In the genomic region with DNA sequence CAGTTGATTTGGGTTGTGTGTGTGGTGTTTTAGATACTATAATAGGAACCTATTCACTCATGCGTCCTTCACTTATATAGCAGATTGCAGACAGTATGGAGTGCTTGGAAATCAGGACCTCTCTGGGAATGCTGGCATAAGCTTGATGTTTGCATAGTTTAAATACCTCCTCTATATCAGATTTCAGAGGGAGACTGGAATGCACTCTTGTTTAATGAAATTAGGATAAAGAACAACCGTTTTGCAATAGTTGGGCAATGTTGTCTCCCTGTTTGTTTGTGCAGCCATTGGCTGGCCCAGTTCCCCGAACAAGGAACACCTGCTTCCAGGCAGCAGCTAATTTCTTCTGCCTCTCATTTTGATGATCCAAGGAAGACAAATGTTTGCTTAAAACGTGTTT, we compare ENCODE assay signal across 14 mouse cellular contexts. TPM values are rescaled to one million over a fixed set of nuclear protein-coding genes. Genes with fewer than 3 reads are reported as not detected.
DNase-seq lines count a peak whose midpoint lies in the region; ATAC-seq and TF ChIP-seq lines count a peak whose summit lies in the region.
"Had no signal": no experiment of that assay in that cellular context is flagged by ENCODE, and none has a peak within 500 bp of the region (broad histone marks: within the 10 kb centered on the region; RNA-seq: fewer than 3 reads in every experiment).

No protein-coding gene starts in this region.

- no peak for TF ChIP-seq EP300 in heart, postnatal 0 days (IDR thresholded peaks at IDR 0.05; ENCODE audit: low read depth)

- peak overlapping the region; percentile 32; the same call in 1 of the 2 replicates for H3K27ac ChIP-seq in heart, postnatal 0 days (ENCODE audit: low read depth)
- no peak overlapping the region for H3K27ac ChIP-seq in lung, embryonic 14.5 days (ENCODE audit: low read depth)
- H3K27ac ChIP-seq: limb, embryonic 13.5 days had no signal

- no peaks in the 10 kb centered on the region for H3K9me3 ChIP-seq in heart, postnatal 0 days (replicated peaks; ENCODE audit: control insufficient read depth, low read length)
- H3K9me3 ChIP-seq in lung, embryonic 14.5 days (ENCODE audit: low read depth, low read length), result no peaks in the 10 kb centered on the region
- H3K9me3 ChIP-seq: limb, embryonic 13.5 days had no signal

- WGBS in heart, postnatal 0 days, result 36% methylated on average over 4 of the region's 4 CpGs
- 26% methylated on average over 4 of the region's 4 CpGs for WGBS in lung, embryonic 14.5 days

- no peak overlapping the region for H3K9ac ChIP-seq in heart, postnatal 0 days (replicated peaks; ENCODE audit: low read depth, low read length)
- no peak overlapping the region for H3K9ac ChIP-seq in lung, embryonic 14.5 days
- H3K9ac ChIP-seq: limb, embryonic 13.5 days had no signal

- no peak overlapping the region for H3K4me2 ChIP-seq in heart, postnatal 0 days (ENCODE audit: low read depth, low read length)
- no peak overlapping the region for H3K4me2 ChIP-seq in lung, embryonic 14.5 days
- H3K4me2 ChIP-seq: limb, embryonic 13.5 days had no signal

- peaks cover 64% of the 10 kb centered on the region for H3K36me3 ChIP-seq in heart, postnatal 0 days (replicated peaks; ENCODE audit: control insufficient read depth, insufficient read depth, low read length)
- peaks cover 39% of the 10 kb centered on the region for H3K36me3 ChIP-seq in lung, embryonic 14.5 days (ENCODE audit: insufficient read depth)

- TF ChIP-seq CTCF in heart, postnatal 0 days (IDR thresholded peaks at IDR 0.05; ENCODE audit: low read depth), result no peak
- no peak for TF ChIP-seq CTCF in lung, embryonic 14.5 days (IDR thresholded peaks at IDR 0.05; ENCODE audit: low read depth)

- no peak overlapping the region for H3K4me3 ChIP-seq in heart, postnatal 0 days (ENCODE audit: low read depth, low read length)
- H3K4me3 ChIP-seq in lung, embryonic 14.5 days (ENCODE audit: low read depth, low read length), result no peak overlapping the region
- H3K4me3 ChIP-seq: limb, embryonic 13.5 days had no signal

- peaks cover 40% of the 10 kb centered on the region for H3K4me1 ChIP-seq in heart, postnatal 0 days (ENCODE audit: control insufficient read depth, insufficient read depth)
- peaks cover 28% of the 10 kb centered on the region for H3K4me1 ChIP-seq in lung, embryonic 14.5 days (ENCODE audit: insufficient read depth)

- no peak for DNase-seq in heart, postnatal 0 days (ENCODE audit: low spot score)
- DNase-seq in heart, postnatal 10 days, result no peak
- DNase-seq in 3T3-L1 (ENCODE audit: low read depth, low spot score) (peak; percentile 48), NIH3T3 (ENCODE audit: low read depth) (peak; percentile 81)
- DNase-seq in lung, embryonic 14.5 days, result peak; percentile 72
- DNase-seq in right cerebral cortex, postnatal 36 days (ENCODE audit: low spot score in 2 of 2), result no peak
- DNase-seq in left cerebral cortex, postnatal 4 days, result no peak
- no peak for DNase-seq in right cerebral cortex, adult 2 months (ENCODE audit: low spot score in 2 of 2)
- DNase-seq: adrenal gland, adult 8-10 months; cerebellum, adult 9-10 months; spleen, adult 18-20 months; thymus, adult 2 months had no signal

- intact Hi-C loops in heart, postnatal 10 days (cut with DNase I), result loop anchor here (5.0 kb wide), 1 partner anchor 123 kb away; no protein-coding TSS in a partner anchor
- intact Hi-C loops in left cerebral cortex, postnatal 4 days (cut with DNase I), result loop anchor here (10.0 kb wide), 1 partner anchor 126 kb away; no protein-coding TSS in a partner anchor

- H3K27me3 ChIP-seq in heart, postnatal 0 days (ENCODE audit: control insufficient read depth, insufficient read depth, low read length), result no peaks in the 10 kb centered on the region
- H3K27me3 ChIP-seq in lung, embryonic 14.5 days (ENCODE audit: insufficient read depth, low read length), result no peaks in the 10 kb centered on the region
- H3K27me3 ChIP-seq: limb, embryonic 13.5 days had no signal

- ATAC-seq in heart, postnatal 0 days (ENCODE audit: insufficient read depth, low read depth), result no peak
- ATAC-seq in lung, embryonic 14.5 days (ENCODE audit: insufficient read depth), result peak; percentile 66
- ATAC-seq: midbrain, embryonic 16.5 days had no signal

RNA-seq across cellular contexts. Expression of gene Mmd, which starts 9.8 kb away (rescaled TPM):
- 58.7 and 78.1 TPM in 2 replicates for total RNA-seq in heart, postnatal 0 days (2014; rRNA removed; ENCODE audit: low replicate concordance)
- polyA plus RNA-seq in heart, postnatal 0 days (2015; fragmentation: Nextera tagmentation; extraction: Ambion mirVana), result 62.0 and 62.6 TPM in 2 replicates
- 10 to 100 TPM; 43.2 to 63.5 TPM for total RNA-seq in heart, postnatal 10 days (2021)
- polyA plus RNA-seq in lung, embryonic 14.5 days (2014; fragmentation: Nextera tagmentation; extraction: Ambion mirVana), result 31.5 and 33.9 TPM in 2 replicates
- total RNA-seq in left cerebral cortex, postnatal 4 days (2021), result 100 to 1,000 TPM; 189 to 209 TPM

Comparison
In these comparisons a context has a peak if more than half of its experiments do, and no peak if none do; other contexts are left out.
1. DNase-seq: peak in 3T3-L1 (single experiment), NIH3T3 (single experiment) and lung, embryonic 14.5 days (single experiment); none in heart, postnatal 0 days (single experiment), heart, postnatal 10 days (0 of 2), right cerebral cortex, postnatal 36 days (0 of 2), left cerebral cortex, postnatal 4 days (single experiment) and right cerebral cortex, adult 2 months (0 of 2).